Mouse (Mus musculus): ENCODE measurements around the gene Mpzl1. TPM values are rescaled to one million over a fixed set of nuclear protein-coding genes. Genes with fewer than 3 reads are reported as not detected.

The Mpzl1 gene
- total and polyA plus RNA-seq, 2 experiments = 1.4 to 5.8 TPM

DNA sequence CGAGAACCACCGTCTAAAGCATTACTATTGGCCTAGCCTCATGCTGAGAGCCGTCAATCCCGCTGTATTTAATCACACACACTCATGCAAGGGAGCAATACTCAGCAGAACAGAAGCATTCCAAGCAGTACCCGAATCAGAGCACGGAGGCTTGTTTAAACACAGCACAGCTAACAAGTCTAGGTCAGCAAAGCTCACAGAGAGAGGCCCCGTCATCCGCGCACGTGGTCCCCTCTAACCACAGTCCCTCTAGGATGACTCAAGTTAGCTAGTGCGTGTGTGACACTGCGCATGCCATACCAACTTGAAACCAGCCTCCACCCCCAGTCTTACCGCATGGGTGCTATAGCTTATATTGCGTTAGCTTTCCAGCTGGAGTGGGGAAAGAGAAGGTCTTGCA is 31.1 kb downstream of the Mpzl1 start:
- no peak overlapping the region for H3K4me3 ChIP-seq (ENCODE audit: insufficient read depth, low read depth, low read length)
- TF ChIP-seq POLR2A (IDR thresholded peaks at IDR 0.05; ENCODE audit: extremely low read depth, insufficient read depth, low read length) = no peak
- no peak for TF ChIP-seq CTCF (IDR thresholded peaks at IDR 0.05; ENCODE audit: low read depth, low read length)
- WGBS = 90% methylated on average over 14 of the region's 14 CpGs
- H3K27me3 ChIP-seq (ENCODE audit: control insufficient read depth, insufficient read depth, low read length) = no peaks in the 10 kb centered on the region
- no peak for DNase-seq (ENCODE audit: extremely low read depth, low read depth, low spot score)
- no peak overlapping the region for H3K27ac ChIP-seq (replicated peaks; ENCODE audit: insufficient read depth, low read depth, low read length)
- no peaks in the 10 kb centered on the region for H3K79me2 ChIP-seq (ENCODE audit: control insufficient read depth, insufficient read depth, low read length)
- no peaks in the 10 kb centered on the region for H3K4me1 ChIP-seq (ENCODE audit: control insufficient read depth, insufficient read depth, low read length)
- peaks cover 4% of the 10 kb centered on the region for H3K36me3 ChIP-seq (ENCODE audit: control insufficient read depth, insufficient read depth, low read length)
- H3K9ac ChIP-seq (ENCODE audit: low read depth, low read length) = no peak overlapping the region

DNA sequence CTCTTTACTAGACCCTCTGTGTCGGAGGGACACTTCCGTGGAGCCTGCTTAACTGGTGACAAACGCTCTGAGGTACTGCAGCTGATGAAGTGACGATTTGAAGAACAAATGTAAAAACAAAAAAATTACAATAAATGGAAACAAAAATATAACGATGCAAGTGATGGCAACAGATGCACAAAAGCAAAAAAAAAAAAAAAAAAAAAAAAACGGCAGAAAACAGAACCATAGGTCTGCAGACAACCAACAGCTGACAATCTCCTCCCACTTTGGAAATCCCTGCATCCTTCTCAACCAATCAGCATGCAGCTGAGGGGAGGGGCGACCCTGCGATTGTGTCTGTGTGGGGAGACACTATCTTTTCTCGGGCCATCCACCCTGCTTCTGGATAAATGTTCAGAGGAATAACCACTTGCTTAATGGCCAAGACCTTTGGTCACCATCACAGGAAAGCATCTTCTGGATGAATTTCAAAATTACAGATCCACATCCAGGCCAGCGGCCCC is 32.5 kb downstream of the Mpzl1 start:
- no peak overlapping the region for H3K27ac ChIP-seq (replicated peaks; ENCODE audit: insufficient read depth, low read depth, low read length)
- no peak overlapping the region for H3K9ac ChIP-seq (ENCODE audit: low read depth, low read length)
- H3K4me3 ChIP-seq (ENCODE audit: insufficient read depth, low read depth, low read length) = no peak overlapping the region
- no peaks in the 10 kb centered on the region for H3K79me2 ChIP-seq (ENCODE audit: control insufficient read depth, insufficient read depth, low read length)
- H3K27me3 ChIP-seq (ENCODE audit: control insufficient read depth, insufficient read depth, low read length) = no peaks in the 10 kb centered on the region
- 80% methylated on average over 10 of the region's 10 CpGs for WGBS
- no peaks in the 10 kb centered on the region for H3K4me1 ChIP-seq (ENCODE audit: control insufficient read depth, insufficient read depth, low read length)
- peaks cover 4% of the 10 kb centered on the region for H3K36me3 ChIP-seq (ENCODE audit: control insufficient read depth, insufficient read depth, low read length)
- TF ChIP-seq POLR2A (IDR thresholded peaks at IDR 0.05; ENCODE audit: extremely low read depth, insufficient read depth, low read length) = no peak
- no peak for TF ChIP-seq CTCF (IDR thresholded peaks at IDR 0.05; ENCODE audit: low read depth, low read length)
- DNase-seq (ENCODE audit: extremely low read depth, low read depth, low spot score) = no peak

DNA sequence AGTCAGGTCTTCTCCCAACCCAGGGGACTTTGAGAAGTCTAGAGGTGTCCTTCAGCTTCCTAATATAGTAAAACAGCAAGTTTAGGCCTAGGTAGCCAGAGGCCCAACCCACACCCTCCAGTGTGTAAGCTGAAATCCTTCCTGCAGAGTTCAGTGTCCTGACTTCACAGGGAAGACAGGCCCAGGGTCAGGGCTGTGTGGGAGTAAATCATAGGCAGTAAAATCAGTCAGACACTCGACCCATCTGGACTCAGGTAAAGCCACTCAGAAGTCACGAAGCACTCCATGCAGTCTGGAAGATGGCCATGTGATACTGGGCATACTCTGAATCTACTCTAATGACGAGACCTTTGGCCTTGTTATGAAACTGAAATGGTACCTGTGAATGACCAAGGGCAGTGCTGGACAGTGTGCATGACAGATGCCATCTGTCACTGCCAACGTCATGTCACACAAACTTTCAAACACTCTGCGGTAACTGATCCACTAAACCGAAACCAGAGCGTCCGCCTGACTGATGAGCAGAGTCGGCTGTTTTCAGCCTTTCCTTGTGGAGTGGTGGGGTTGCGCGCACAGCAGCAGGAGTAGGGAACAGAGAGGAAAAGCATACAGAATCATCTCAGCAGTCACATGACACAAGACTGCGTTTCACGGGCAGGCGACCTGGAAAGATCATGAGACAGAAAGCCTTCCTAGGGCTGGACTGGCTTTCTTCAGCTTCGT is 39.5 kb downstream of the Mpzl1 start:
- peaks cover 5% of the 10 kb centered on the region for H3K4me1 ChIP-seq (ENCODE audit: control insufficient read depth, insufficient read depth, low read length)
- WGBS = 32% methylated on average over 15 of the region's 15 CpGs
- H3K79me2 ChIP-seq (ENCODE audit: control insufficient read depth, insufficient read depth, low read length) = no peaks in the 10 kb centered on the region
- peak overlapping the region; percentile 53 for H3K27ac ChIP-seq (replicated peaks; ENCODE audit: insufficient read depth, low read depth, low read length)
- H3K4me3 ChIP-seq (ENCODE audit: insufficient read depth, low read depth, low read length) = peak overlapping the region; percentile 7; the same call in 1 of the 2 replicates
- peak; percentile 99 for DNase-seq (ENCODE audit: extremely low read depth, low read depth, low spot score)
- H3K36me3 ChIP-seq (ENCODE audit: control insufficient read depth, insufficient read depth, low read length) = no peaks in the 10 kb centered on the region
- H3K9ac ChIP-seq (ENCODE audit: low read depth, low read length) = peak overlapping the region; percentile 48
- no peaks in the 10 kb centered on the region for H3K27me3 ChIP-seq (ENCODE audit: control insufficient read depth, insufficient read depth, low read length)
- no peak for TF ChIP-seq POLR2A (IDR thresholded peaks at IDR 0.05; ENCODE audit: extremely low read depth, insufficient read depth, low read length)

DNA sequence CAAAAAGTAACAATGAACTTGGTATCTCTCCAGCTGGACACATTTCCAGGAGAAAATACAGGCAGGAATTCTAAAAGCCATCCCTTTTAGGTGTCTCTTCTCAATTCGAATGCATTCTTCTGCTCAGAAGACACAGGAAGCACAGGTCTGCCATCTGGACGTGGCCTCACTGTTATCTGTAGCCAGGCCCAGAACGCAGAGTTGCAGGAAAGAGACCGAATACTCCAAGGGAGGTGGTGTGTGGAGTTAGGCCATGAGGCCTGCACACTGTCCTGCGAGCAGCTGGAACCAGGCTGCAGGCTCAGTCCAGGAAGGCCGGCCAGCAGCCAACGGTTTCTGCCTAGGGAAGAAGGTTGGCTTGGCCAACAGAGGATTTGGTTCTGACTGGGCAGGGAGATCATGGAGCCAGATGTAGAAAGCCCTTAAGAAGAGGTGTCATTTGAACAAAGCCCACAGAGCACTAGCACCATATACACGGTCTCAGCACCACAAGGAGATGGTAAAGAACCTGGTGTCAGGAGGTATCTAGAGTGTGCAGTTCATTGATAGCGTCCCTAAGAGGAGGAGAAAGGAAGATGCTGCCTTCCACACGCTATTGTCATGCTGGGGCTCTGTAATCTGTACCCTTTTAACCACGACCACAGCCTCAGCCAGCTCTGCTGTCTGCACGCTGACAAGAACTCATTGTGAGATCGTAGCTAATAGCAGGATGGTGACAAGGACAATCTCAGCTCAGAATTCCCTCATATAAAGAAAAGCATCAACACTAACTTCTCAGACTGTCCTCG is 41.8 kb downstream of the Mpzl1 start:
- Histone ChIP-seq H3K27me3 (ENCODE audit: control insufficient read depth, insufficient read depth, low read length) (no peaks in the 10 kb centered on the region), H3K9ac (ENCODE audit: low read depth, low read length) (no peak overlapping the region), H3K79me2 (ENCODE audit: control insufficient read depth, insufficient read depth, low read length) (no peaks in the 10 kb centered on the region), H3K4me1 (ENCODE audit: control insufficient read depth, insufficient read depth, low read length) (peaks cover 5% of the 10 kb centered on the region), H3K27ac (replicated peaks; ENCODE audit: insufficient read depth, low read depth, low read length) (no peak overlapping the region), H3K36me3 (ENCODE audit: control insufficient read depth, insufficient read depth, low read length) (no peaks in the 10 kb centered on the region), H3K4me3 (ENCODE audit: insufficient read depth, low read depth, low read length) (no peak overlapping the region)
- WGBS = 82% methylated on average over 14 of the region's 14 CpGs
- TF ChIP-seq CTCF (IDR thresholded peaks at IDR 0.05; ENCODE audit: low read depth, low read length) = no peak
- no peak for DNase-seq (ENCODE audit: extremely low read depth, low read depth, low spot score)

DNA sequence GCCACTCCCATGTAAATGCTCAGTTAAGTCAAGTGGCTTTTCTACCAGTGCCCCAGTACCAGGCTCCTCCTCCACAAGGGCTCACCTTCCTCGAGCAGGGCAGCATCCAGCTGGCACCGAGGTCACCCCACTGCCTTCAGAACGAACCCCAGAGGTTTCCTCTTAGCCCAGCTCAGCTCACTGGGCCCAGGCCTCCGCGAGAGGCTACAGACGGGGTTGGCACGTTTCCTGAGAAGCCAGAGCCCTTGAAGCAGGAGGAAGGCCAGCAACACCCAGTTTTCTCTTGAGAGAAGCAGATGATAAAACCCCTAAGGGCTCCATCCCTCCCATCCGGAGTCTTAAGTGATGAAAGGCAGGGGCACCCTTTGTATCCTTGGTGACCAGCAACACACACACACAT is 43.6 kb downstream of the Mpzl1 start:
- peaks cover 5% of the 10 kb centered on the region for H3K4me1 ChIP-seq (ENCODE audit: control insufficient read depth, insufficient read depth, low read length)
- WGBS = 62% methylated on average over 8 of the region's 8 CpGs
- no peaks in the 10 kb centered on the region for H3K36me3 ChIP-seq (ENCODE audit: control insufficient read depth, insufficient read depth, low read length)
- H3K9ac ChIP-seq (ENCODE audit: low read depth, low read length) = no peak overlapping the region
- H3K4me3 ChIP-seq (ENCODE audit: insufficient read depth, low read depth, low read length) = no peak overlapping the region
- no peak for DNase-seq (ENCODE audit: extremely low read depth, low read depth, low spot score)
- H3K27ac ChIP-seq (replicated peaks; ENCODE audit: insufficient read depth, low read depth, low read length) = no peak overlapping the region
- no peaks in the 10 kb centered on the region for H3K79me2 ChIP-seq (ENCODE audit: control insufficient read depth, insufficient read depth, low read length)
- no peaks in the 10 kb centered on the region for H3K27me3 ChIP-seq (ENCODE audit: control insufficient read depth, insufficient read depth, low read length)
- TF ChIP-seq CTCF (IDR thresholded peaks at IDR 0.05; ENCODE audit: low read depth, low read length) (no peak), POLR2A (IDR thresholded peaks at IDR 0.05; ENCODE audit: extremely low read depth, insufficient read depth, low read length) (no peak)

Data from liver, adult 2 months (tissue).